In the genomic region with DNA sequence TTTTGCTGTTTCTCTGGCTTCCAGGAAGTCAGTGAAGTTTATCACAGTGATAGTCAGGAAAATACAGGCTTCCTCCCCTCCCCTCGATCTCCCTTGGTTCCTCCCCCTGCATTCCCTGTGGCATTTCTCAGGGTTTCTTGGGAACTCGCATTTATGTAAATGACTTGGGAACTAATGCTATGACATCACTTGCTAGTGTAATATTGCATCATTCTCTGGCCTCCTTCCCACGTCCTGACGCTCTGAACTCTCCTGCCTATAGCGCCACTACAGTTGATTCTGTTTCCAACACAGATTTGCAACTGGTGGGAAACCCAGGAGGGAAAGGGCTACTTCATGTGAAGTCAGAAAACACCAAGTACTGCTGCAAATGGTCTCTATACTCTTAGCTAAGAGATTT, we compare ENCODE assay signal across 16 mouse cellular contexts. TPM values are rescaled to one million over a fixed set of nuclear protein-coding genes. Genes with fewer than 3 reads are reported as not detected.
DNase-seq lines count a peak whose midpoint lies in the region; ATAC-seq and TF ChIP-seq lines count a peak whose summit lies in the region.
"Had no signal": no experiment of that assay in that cellular context is flagged by ENCODE, and none has a peak within 500 bp of the region (broad histone marks: within the 10 kb centered on the region; RNA-seq: fewer than 3 reads in every experiment).

No protein-coding gene starts in this region.

- peak overlapping the region; percentile 74 for H3K4me2 ChIP-seq in forebrain, embryonic 15.5 days (replicated peaks)
- no peak overlapping the region for H3K4me2 ChIP-seq in forebrain, embryonic 13.5 days
- 0 out of 2 replicates have a peak overlapping the region, but pooled peaks have one; percentile 1 for H3K4me2 ChIP-seq in midbrain, embryonic 12.5 days (replicated peaks)
- no peak overlapping the region for H3K4me2 ChIP-seq in midbrain, embryonic 11.5 days
- H3K4me2 ChIP-seq in hindbrain, postnatal 0 days (ENCODE audit: low read depth, low read length) = peak overlapping the region; percentile 68
- H3K4me2 ChIP-seq: stomach, embryonic 15.5 days had no signal

- peaks cover 10% of the 10 kb centered on the region; the same call in 1 of the 2 replicates for H3K27me3 ChIP-seq in forebrain, embryonic 15.5 days
- peaks cover 25% of the 10 kb centered on the region for H3K27me3 ChIP-seq in forebrain, embryonic 13.5 days
- peaks cover 19% of the 10 kb centered on the region for H3K27me3 ChIP-seq in midbrain, embryonic 12.5 days
- H3K27me3 ChIP-seq in midbrain, embryonic 11.5 days (ENCODE audit: control insufficient read depth, insufficient read depth, low read length) = peaks cover 3% of the 10 kb centered on the region
- H3K27me3 ChIP-seq in hindbrain, postnatal 0 days (ENCODE audit: insufficient read depth, low read length) = no peaks in the 10 kb centered on the region
- H3K27me3 ChIP-seq in embryonic facial prominence, embryonic 10.5 days (replicated peaks; ENCODE audit: low read depth, poor library complexity, severe bottlenecking) = peaks cover 27% of the 10 kb centered on the region

- H3K9ac ChIP-seq in forebrain, embryonic 15.5 days (replicated peaks) = no peak overlapping the region
- no peak overlapping the region for H3K9ac ChIP-seq in forebrain, embryonic 13.5 days
- H3K9ac ChIP-seq in midbrain, embryonic 12.5 days (replicated peaks) = no peak overlapping the region
- no peak overlapping the region for H3K9ac ChIP-seq in midbrain, embryonic 11.5 days (ENCODE audit: low read length)
- no peak overlapping the region for H3K9ac ChIP-seq in hindbrain, postnatal 0 days (replicated peaks; ENCODE audit: low read length)
- H3K9ac ChIP-seq: stomach, embryonic 15.5 days had no signal

- H3K9me3 ChIP-seq in forebrain, embryonic 15.5 days = no peaks in the 10 kb centered on the region
- H3K9me3 ChIP-seq in forebrain, embryonic 13.5 days (replicated peaks) = no peaks in the 10 kb centered on the region
- no peaks in the 10 kb centered on the region for H3K9me3 ChIP-seq in midbrain, embryonic 12.5 days
- no peaks in the 10 kb centered on the region for H3K9me3 ChIP-seq in midbrain, embryonic 11.5 days (ENCODE audit: control insufficient read depth, low read length)
- no peaks in the 10 kb centered on the region for H3K9me3 ChIP-seq in hindbrain, postnatal 0 days (ENCODE audit: low read length)
- H3K9me3 ChIP-seq in embryonic facial prominence, embryonic 10.5 days = no peaks in the 10 kb centered on the region
- H3K9me3 ChIP-seq: stomach, embryonic 15.5 days had no signal

- no peak for TF ChIP-seq CTCF in hindbrain, postnatal 0 days (IDR thresholded peaks at IDR 0.05; ENCODE audit: low read depth)

- H3K27ac ChIP-seq in forebrain, embryonic 15.5 days (replicated peaks) = no peak overlapping the region
- H3K27ac ChIP-seq in forebrain, embryonic 13.5 days = no peak overlapping the region
- no peak overlapping the region for H3K27ac ChIP-seq in midbrain, embryonic 12.5 days (replicated peaks)
- H3K27ac ChIP-seq in midbrain, embryonic 11.5 days (ENCODE audit: low read depth, low read length) = no peak overlapping the region
- H3K27ac ChIP-seq in hindbrain, postnatal 0 days = no peak overlapping the region
- H3K27ac ChIP-seq in embryonic facial prominence, embryonic 10.5 days (replicated peaks) = no peak overlapping the region
- H3K27ac ChIP-seq: stomach, embryonic 15.5 days had no signal

- 47% methylated on average over 5 of the region's 5 CpGs for WGBS in forebrain, embryonic 15.5 days
- 51% methylated on average over 5 of the region's 5 CpGs for WGBS in forebrain, embryonic 13.5 days
- WGBS in midbrain, embryonic 12.5 days = 57% methylated on average over 5 of the region's 5 CpGs
- 60% methylated on average over 5 of the region's 5 CpGs for WGBS in midbrain, embryonic 11.5 days
- 47% methylated on average over 5 of the region's 5 CpGs for WGBS in hindbrain, postnatal 0 days
- 60% methylated on average over 5 of the region's 5 CpGs for WGBS in embryonic facial prominence, embryonic 10.5 days

- H3K36me3 ChIP-seq in forebrain, embryonic 15.5 days = no peaks in the 10 kb centered on the region
- no peaks in the 10 kb centered on the region for H3K36me3 ChIP-seq in forebrain, embryonic 13.5 days (ENCODE audit: poor library complexity, severe bottlenecking)
- no peaks in the 10 kb centered on the region for H3K36me3 ChIP-seq in midbrain, embryonic 12.5 days
- H3K36me3 ChIP-seq in midbrain, embryonic 11.5 days (ENCODE audit: control insufficient read depth, insufficient read depth, low read length) = no peaks in the 10 kb centered on the region
- H3K36me3 ChIP-seq in hindbrain, postnatal 0 days (ENCODE audit: insufficient read depth, low read length) = no peaks in the 10 kb centered on the region
- H3K36me3 ChIP-seq in embryonic facial prominence, embryonic 10.5 days (replicated peaks) = no peaks in the 10 kb centered on the region
- H3K36me3 ChIP-seq: stomach, embryonic 15.5 days had no signal

- peak overlapping the region; percentile 5; the same call in 1 of the 2 replicates for H3K4me3 ChIP-seq in forebrain, embryonic 15.5 days
- H3K4me3 ChIP-seq in forebrain, embryonic 13.5 days = no peak overlapping the region
- H3K4me3 ChIP-seq in midbrain, embryonic 12.5 days = no peak overlapping the region
- H3K4me3 ChIP-seq in midbrain, embryonic 11.5 days (ENCODE audit: low read depth, low read length) = no peak overlapping the region
- peak overlapping the region; percentile 43 for H3K4me3 ChIP-seq in hindbrain, postnatal 0 days (ENCODE audit: low read length)
- H3K4me3 ChIP-seq in embryonic facial prominence, embryonic 10.5 days = no peak overlapping the region
- H3K4me3 ChIP-seq: stomach, embryonic 15.5 days had no signal

- no peak for DNase-seq in midbrain, embryonic 11.5 days (ENCODE audit: low spot score, missing footprints)
- peak; percentile 43 for DNase-seq in hindbrain, postnatal 0 days (ENCODE audit: low spot score)
- peak; percentile 58 to 66 for DNase-seq in right cerebral cortex, adult 2 months (ENCODE audit: low spot score in 2 of 2)
- no peak for DNase-seq in embryonic facial prominence, embryonic 10.5 days (ENCODE audit: low spot score)
- DNase-seq in embryo, embryonic 10.5 days (ENCODE audit: low spot score) = no peak
- DNase-seq: heart, adult 18-20 months; kidney, adult 8-10 months; lung, postnatal 14 days; thymus, postnatal 36 days had no signal

- H3K4me1 ChIP-seq in forebrain, embryonic 15.5 days = peaks cover 14% of the 10 kb centered on the region
- H3K4me1 ChIP-seq in forebrain, embryonic 13.5 days = peaks cover 14% of the 10 kb centered on the region
- 0 out of 2 replicates have a peak, but pooled peaks cover 3% of the 10 kb centered on the region for H3K4me1 ChIP-seq in midbrain, embryonic 12.5 days
- no peaks in the 10 kb centered on the region for H3K4me1 ChIP-seq in midbrain, embryonic 11.5 days (ENCODE audit: control insufficient read depth, insufficient read depth, low read length)
- no peaks in the 10 kb centered on the region; the same call in 1 of the 2 replicates for H3K4me1 ChIP-seq in hindbrain, postnatal 0 days (ENCODE audit: insufficient read depth, low read length)
- H3K4me1 ChIP-seq in embryonic facial prominence, embryonic 10.5 days = peaks cover 9% of the 10 kb centered on the region; the same call in 1 of the 2 replicates
- H3K4me1 ChIP-seq: stomach, embryonic 15.5 days had no signal

- ATAC-seq in forebrain, embryonic 15.5 days (replicated peaks) = no peak
- ATAC-seq in forebrain, embryonic 13.5 days = no peak
- ATAC-seq in midbrain, embryonic 12.5 days (ENCODE audit: low FRiP score, low read depth) = no peak
- ATAC-seq in midbrain, embryonic 11.5 days (ENCODE audit: low FRiP score) = no peak
- no peak for ATAC-seq in hindbrain, postnatal 0 days

RNA-seq across cellular contexts. Expression of gene Cacng3, which starts 2.7 kb away (rescaled TPM):
- 8.6 and 8.7 TPM in 2 replicates for polyA plus RNA-seq in forebrain, embryonic 15.5 days (2015; fragmentation: Nextera tagmentation; extraction: Ambion mirVana)
- polyA plus RNA-seq in forebrain, embryonic 13.5 days (2015; fragmentation: Nextera tagmentation; extraction: Ambion mirVana) = 3.4 and 4.3 TPM in 2 replicates
- polyA plus RNA-seq in midbrain, embryonic 12.5 days (2016; fragmentation: Nextera tagmentation; extraction: Ambion mirVana) = 1.5 and 2.5 TPM in 2 replicates
- 2.4 and 2.6 TPM in 2 replicates for polyA plus RNA-seq in midbrain, embryonic 11.5 days (2014; fragmentation: Nextera tagmentation; extraction: Ambion mirVana)
- total RNA-seq in hindbrain, postnatal 0 days (2014; rRNA removed) = 11.2 and 17.2 TPM in 2 replicates
- 22.0 and 28.5 TPM in 2 replicates for polyA plus RNA-seq in hindbrain, postnatal 0 days (2015; fragmentation: Nextera tagmentation; extraction: Ambion mirVana)
- polyA plus RNA-seq in embryonic facial prominence, embryonic 10.5 days (2016; fragmentation: Nextera tagmentation; extraction: Ambion mirVana) = 0.06 TPM in 1 of 2 replicates, not detected in the other
- total RNA-seq: heart, adult 18-20 months; heart, postnatal 25 days; liver, adult 2 months; MEL had no signal
- polyA plus RNA-seq: liver, adult 2 months had no signal

Comparison
In these comparisons a context has a peak if more than half of its experiments do, and no peak if none do; other contexts are left out.
1. H3K4me2 ChIP-seq: peak in forebrain, embryonic 15.5 days (single experiment), midbrain, embryonic 12.5 days (single experiment) and hindbrain, postnatal 0 days (single experiment); none in forebrain, embryonic 13.5 days (single experiment) and midbrain, embryonic 11.5 days (single experiment).
2. H3K4me3 ChIP-seq: peak in forebrain, embryonic 15.5 days (single experiment) and hindbrain, postnatal 0 days (single experiment); none in forebrain, embryonic 13.5 days (single experiment), midbrain, embryonic 12.5 days (single experiment), midbrain, embryonic 11.5 days (single experiment) and embryonic facial prominence, embryonic 10.5 days (single experiment).
3. DNase-seq: peak in hindbrain, postnatal 0 days (single experiment) and right cerebral cortex, adult 2 months (2 of 2); none in midbrain, embryonic 11.5 days (single experiment), embryonic facial prominence, embryonic 10.5 days (single experiment) and embryo, embryonic 10.5 days (single experiment).